Mouse (Mus musculus) right cerebral cortex, postnatal 4 days (tissue): ENCODE results near the gene Prkd1.
A peak's percentile ranks its signal among the peaks of the same experiment; 100 is the strongest.

Experiments
- DNase-seq: peaks from one replicate; pipeline ENCODE4 v3.0.0-alpha.2; 2022

The Prkd1 gene

GRCm38 (mm10) chr12:50554214-50554613 lies 94.7 kb downstream of the Prkd1 start:
- no peak for DNase-seq

GRCm38 (mm10) chr12:50549860-50550555 lies 98.9 kb downstream of the Prkd1 start:
- peak; percentile 77 for DNase-seq

GRCm38 (mm10) chr12:50546394-50546793 lies 102.5 kb downstream of the Prkd1 start:
- peak; percentile 7 for DNase-seq

DNA sequence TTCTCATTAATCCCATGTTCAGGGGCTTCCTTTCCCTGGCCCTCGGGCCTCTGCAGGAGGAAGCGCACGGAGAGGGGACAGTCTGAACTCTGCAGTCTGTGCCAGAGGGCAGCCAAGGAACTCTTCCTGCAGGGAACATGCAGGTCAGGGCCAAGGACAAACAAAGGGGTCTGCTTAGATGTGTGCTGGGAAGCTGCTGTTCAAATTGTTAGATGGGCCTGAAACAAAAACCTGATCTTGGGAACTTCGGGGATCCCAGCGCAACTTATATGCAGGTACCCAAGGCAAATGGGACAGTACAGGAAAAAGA lies 103.3 kb downstream of the Prkd1 start:
- DNase-seq, result no peak

GRCm38 (mm10) chr12:50544855-50545609 lies 103.9 kb downstream of the Prkd1 start:
- no peak for DNase-seq

- no peak for DNase-seq
Measured at GRCm38 (mm10) chr12:50540793-50541192, 108.1 kb downstream of the Prkd1 start.

DNA sequence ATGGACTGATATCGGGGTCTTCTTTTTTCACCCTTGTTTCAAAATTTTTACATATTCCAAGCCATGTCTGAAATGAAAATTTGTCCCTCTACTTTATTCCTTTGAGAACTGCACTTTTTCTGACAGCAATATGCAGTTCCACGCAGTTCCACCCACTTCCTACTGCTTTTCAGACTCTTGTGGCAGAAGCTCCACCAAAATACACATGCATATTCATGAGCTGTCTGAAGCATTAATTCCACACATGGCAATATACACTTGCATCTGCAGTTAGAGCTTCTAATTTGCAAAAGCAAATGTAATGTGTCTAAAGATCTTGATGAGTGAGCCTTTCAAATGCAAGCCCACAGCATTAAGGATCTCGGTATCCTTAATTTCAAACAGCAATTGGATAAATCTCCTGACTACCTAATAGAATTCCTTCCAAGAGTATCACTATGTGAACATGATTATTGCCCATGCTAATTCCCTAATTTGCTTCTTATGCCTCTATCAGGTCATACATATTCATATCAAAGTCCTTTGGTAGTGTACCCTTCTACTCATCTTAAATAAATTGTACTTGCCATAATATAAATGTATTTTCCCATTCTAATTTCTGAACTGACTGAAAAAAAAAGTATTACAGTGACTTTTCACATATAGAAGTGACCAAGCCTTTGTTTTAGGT lies 110.5 kb downstream of the Prkd1 start:
- DNase-seq, result no peak

DNA sequence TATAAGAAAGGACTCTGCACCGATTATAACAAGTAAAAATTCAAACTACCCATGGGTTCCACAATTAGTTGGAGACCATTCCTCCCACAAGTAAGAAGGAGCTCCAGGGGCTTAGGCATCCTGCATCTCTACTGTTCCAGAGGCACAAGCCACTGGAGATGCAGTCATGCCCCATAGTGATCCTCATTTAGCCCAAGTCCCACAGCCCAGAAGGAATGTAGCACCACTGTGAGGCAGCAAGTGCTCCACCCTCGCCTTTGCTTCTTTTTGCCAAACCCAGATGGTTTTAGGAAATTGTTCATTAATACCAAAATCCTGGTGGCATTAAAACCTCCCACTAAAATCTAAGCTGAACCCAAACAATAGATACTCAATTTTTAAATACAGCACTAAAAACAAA lies 111.1 kb downstream of the Prkd1 start:
- no peak for DNase-seq

DNA sequence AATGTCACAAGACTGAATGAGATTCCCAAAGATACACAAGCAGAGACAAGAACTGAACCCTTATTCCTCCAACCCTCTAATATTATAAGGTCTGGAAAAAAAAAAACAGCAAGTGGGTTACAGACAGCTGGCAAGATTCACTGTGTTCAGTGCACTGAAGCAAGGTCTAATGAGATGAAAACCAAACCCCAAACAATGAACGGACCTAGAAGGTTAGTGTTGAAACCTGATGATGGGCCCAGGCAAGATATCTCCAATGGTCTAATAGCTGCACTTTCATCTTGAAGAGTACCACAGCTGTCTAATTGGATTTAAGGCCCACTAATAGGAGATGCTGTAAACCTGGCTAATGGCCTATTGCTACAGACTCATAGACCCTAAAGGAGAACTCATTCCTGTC lies 111.9 kb downstream of the Prkd1 start:
- DNase-seq, result no peak

DNA sequence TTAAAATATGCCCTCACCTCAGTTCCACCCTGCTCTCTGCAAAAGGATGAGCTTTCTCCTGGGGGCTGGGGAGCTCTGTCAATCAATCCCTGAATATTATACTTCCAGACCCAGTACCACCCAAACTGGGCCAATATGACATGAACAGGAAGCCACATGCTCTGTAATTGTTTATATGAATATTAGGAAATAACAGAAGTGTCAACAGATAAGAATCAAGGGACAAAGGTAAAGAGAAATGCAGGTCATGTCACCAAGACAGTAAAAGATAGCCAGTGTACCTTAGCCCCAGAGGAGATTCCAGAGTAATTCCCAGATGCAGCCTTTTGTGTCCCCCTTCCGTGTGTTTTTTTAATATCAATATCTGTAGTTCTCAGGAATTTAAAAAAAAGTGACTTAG lies 120.3 kb downstream of the Prkd1 start:
- no peak for DNase-seq

DNA sequence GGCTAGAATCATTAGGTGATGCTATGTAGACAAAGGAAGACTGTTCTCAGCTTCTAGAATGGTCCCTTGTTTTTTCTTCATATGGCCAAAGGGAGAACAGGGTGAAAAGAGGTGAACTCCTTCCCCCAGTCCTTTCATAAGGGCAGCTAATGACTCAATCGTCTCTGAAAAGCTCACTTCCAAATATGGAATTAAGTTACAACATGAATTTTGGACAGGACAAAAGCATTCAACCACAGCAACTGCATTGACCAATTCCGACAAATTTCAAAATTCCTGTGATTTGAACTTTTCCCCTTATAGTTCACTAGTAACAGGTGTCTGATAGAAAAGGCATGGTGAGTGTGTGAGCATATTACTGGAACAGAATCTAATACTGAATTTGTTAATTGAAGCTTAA lies 124.8 kb downstream of the Prkd1 start:
- no peak for DNase-seq

DNA sequence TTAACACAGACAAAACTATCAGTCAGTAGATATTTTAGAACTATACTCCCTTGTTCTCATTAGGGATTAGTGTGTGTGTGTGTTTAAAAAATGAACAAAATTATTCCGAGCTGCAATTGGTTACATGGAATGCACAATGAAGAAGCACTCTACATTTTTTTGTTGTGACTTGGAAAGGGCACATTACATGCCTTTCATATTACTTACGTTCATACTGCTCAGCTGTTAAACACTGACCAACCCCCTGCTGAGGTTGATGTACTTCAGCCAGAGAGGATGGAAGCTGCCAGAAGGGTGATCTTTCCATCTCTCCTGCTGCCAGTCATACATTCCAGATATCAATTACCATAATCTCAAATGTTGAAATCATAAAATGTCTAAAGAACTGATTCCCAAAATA lies 134.4 kb downstream of the Prkd1 start:
- no peak for DNase-seq

DNA sequence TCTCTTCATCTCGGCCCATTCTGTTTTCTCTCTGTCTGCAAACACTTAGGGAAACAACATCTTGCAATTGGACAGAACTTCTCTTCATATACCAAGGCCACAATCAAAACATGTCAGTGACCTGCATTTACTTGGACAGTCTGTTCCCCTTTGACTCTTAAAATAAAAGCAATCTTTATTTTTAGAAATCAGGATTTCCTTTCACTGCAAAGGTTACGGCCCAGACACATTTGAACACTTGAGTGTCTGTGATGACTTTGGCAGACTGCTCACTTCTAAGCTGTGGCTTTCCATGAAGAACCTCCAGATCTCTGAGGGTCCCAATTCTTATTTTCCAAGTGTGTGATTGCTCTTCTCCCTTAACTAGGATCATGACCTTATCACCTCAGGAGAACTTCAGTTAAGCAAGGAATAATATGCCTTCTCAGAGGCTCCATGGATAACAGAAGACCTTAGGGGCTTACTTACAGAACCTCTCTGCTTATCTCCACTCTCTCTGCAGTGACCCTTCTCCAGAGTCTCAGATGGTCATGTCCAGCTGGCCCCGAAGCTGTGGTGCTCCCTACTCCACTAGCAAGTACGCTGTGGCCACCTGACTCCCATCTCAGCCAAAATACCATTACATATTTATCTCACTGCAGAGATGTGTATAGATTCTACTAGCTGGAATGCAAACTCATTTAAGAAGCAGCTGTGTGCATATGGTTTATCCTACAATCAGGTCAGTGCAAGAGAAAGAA lies 137.2 kb downstream of the Prkd1 start:
- no peak for DNase-seq

GRCm38 (mm10) chr12:50508762-50509161 lies 140.1 kb downstream of the Prkd1 start:
- no peak for DNase-seq

GRCm38 (mm10) chr12:50499796-50500504 lies 148.9 kb downstream of the Prkd1 start:
- no peak for DNase-seq

DNA sequence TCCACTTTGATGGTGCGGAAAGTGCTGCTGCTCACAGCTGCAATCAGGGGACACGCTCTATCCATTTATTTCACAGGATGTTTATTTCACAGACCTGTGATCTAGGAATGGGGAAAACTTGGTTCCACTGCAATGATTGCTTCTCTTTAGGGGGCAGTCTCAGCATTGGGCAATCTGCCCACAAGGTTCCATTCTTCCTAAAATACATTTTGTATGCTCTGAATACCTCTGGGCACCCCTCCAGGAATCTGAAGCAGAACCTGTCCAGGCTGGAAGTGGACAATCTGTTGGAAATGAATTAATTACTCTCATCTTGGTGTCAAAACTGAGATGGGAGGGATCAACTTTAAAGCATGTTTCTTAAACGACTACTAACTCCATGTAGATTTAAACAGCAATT lies 152.9 kb downstream of the Prkd1 start:
- DNase-seq, result no peak

- DNase-seq, result no peak
Measured at GRCm38 (mm10) chr12:50479784-50480183, 169.1 kb downstream of the Prkd1 start.

DNA sequence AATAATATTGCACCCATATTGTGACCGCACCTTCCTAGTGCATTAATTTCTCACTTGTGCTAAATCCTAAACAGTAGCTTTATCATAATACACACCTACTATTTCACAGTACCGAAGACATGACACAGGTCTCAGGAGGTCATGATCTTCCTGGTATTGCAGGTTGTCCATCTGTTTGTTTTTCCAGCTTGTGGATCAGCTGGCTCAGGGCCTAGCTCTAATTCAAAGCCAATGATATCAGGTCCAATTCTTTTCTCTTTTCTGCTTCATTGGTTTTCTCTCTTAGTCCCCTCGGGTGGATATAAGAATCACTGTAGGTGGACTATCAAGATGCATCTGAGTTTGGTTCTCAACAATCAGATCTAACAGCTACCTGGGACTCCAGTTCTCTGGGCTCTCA lies 191.7 kb downstream of the Prkd1 start:
- DNase-seq, result no peak

GRCm38 (mm10) chr12:50451761-50452160 lies 197.1 kb downstream of the Prkd1 start:
- DNase-seq, result no peak

GRCm38 (mm10) chr12:50436660-50437059 lies 212.2 kb downstream of the Prkd1 start:
- DNase-seq, result no peak

- no peak for DNase-seq
Measured at GRCm38 (mm10) chr12:50430129-50430703, 218.7 kb downstream of the Prkd1 start.

DNA sequence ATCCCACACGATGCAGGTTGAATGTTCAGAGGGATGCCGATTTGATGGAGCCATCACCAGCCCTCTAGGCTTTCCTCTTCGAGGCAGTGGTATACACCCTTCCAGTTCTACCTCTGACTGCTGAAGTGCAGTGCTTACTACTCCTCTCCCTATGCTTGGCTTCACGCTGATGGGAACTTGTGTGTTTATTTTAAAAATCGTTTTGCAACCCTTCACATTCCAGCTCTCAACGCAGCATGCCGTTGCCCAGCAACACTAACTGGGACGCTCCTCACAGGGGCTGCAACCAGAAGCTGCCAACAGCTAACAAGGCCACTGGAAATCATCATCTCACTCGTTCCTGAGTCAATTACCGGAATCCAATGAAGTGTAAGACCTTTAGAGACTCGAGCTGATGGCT lies 296.5 kb downstream of the Prkd1 start:
- peak; percentile 20 for DNase-seq
